Mouse (Mus musculus) hindbrain, embryonic 11.5 days (tissue): ENCODE results near the gene Cpeb3. TPM values are rescaled to one million over a fixed set of nuclear protein-coding genes. Genes with fewer than 3 reads are reported as not detected.
A peak's percentile ranks its signal among the peaks of the same experiment; 100 is the strongest.
"Not testable (repeated sequence)": the region's sequence is repeated elsewhere in the genome, so short reads cannot be mapped to it uniquely, and the experiment has no call there.

ENCODE experiments used
- ATAC-seq: fragments of 200-750 bp; cut with Nextera tagmentation; 2 replicates; pipeline ENCODE4 v1.8.0; 2017; ENCODE audit warnings: mild to moderate bottlenecking, moderate TSS enrichment, moderate library complexity; ENCODE audit not compliant: low FRiP score
- DNase-seq: peaks from one replicate; pipeline ENCODE4 v3.0.0-alpha.2; 2015; ENCODE audit warnings: low spot score
- H3K27ac ChIP-seq: fragments of 300-500 bp; sonication (generic); 2 replicates; pipeline ENCODE4 v1.5.1; 2014; ENCODE audit warnings: mild to moderate bottlenecking, low read depth, low read length
- H3K27me3 ChIP-seq: fragments of 300-500 bp; sonication (generic); 2 replicates; pipeline ENCODE4 v1.6.1; 2014; ENCODE audit warnings: mild to moderate bottlenecking, low read length, moderate library complexity, mixed read lengths; ENCODE audit not compliant: control insufficient read depth, insufficient read depth
- H3K36me3 ChIP-seq: fragments of 300-500 bp; sonication (generic); 2 replicates; pipeline ENCODE4 v1.6.1; 2014; ENCODE audit warnings: mild to moderate bottlenecking, low read length, moderate library complexity, mixed read lengths; ENCODE audit not compliant: control insufficient read depth, insufficient read depth
- H3K4me1 ChIP-seq: fragments of 300-500 bp; sonication (generic); replicated peaks from 2 replicates; pipeline ENCODE4 v1.6.1; 2014; ENCODE audit warnings: low read length, mixed read lengths; ENCODE audit not compliant: control insufficient read depth, insufficient read depth
- H3K4me2 ChIP-seq: fragments of 300-500 bp; sonication (generic); replicated peaks from 2 replicates; pipeline ENCODE4 v1.6.1; 2014; ENCODE audit warnings: mild to moderate bottlenecking, low read depth, low read length
- H3K4me3 ChIP-seq: fragments of 300-500 bp; sonication (generic); 2 replicates; pipeline ENCODE4 v1.5.1; 2014; ENCODE audit warnings: low read depth, low read length
- H3K9ac ChIP-seq: fragments of 300-500 bp; sonication (generic); 2 replicates; pipeline ENCODE4 v1.6.1; 2014; ENCODE audit warnings: low read depth, low read length
- H3K9me3 ChIP-seq: fragments of 300-500 bp; sonication (generic); 2 replicates; pipeline ENCODE4 v1.6.1; 2016; ENCODE audit warnings: low read length; ENCODE audit not compliant: control insufficient read depth
- WGBS: fragments of 180-500 bp; shearing (Covaris S2); extraction: QIAGEN DNeasy Blood & Tissue Kit; methylation state at CpG from one replicate; pipeline ENCODE4 v1.1.7; 2014; 5-methylcytosine and 5-hydroxymethylcytosine counted together
- polyA plus RNA-seq: library from polyadenylated mRNA; unstranded; fragments of >200 nt; fragmentation: Nextera tagmentation; extraction: Ambion mirVana; gene quantifications from 2 replicates; pipeline ENCODE4 v1.2.1, GENCODE M21; 2014

The Cpeb3 gene
- polyA plus RNA-seq, 1 experiment from 2014 or later, result 4.9 TPM

- Histone ChIP-seq H3K36me3 (no peaks in the 10 kb centered on the region), H3K4me3 (no peak overlapping the region), H3K4me2 (no peak overlapping the region), H3K9ac (no peak overlapping the region), H3K27ac (no peak overlapping the region), H3K4me1 (no peaks in the 10 kb centered on the region), H3K27me3 (peaks cover 22% of the 10 kb centered on the region), H3K9me3 (no peaks in the 10 kb centered on the region)
- DNase-seq (no peak), ATAC-seq (0 out of 2 replicates have a peak, but pooled peaks have one; percentile 62)
- WGBS, result 9% methylated on average over 15 of the region's 15 CpGs
Measured at GRCm38 (mm10) chr19:37237712-37238437, 29.5 kb upstream of the Cpeb3 start.

- H3K9ac ChIP-seq, result no peak overlapping the region
- no peak overlapping the region for H3K4me2 ChIP-seq
- no peak overlapping the region for H3K27ac ChIP-seq
- 55% methylated on average over 5 of the region's 5 CpGs for WGBS
- H3K27me3 ChIP-seq, result peaks cover 22% of the 10 kb centered on the region
- no peaks in the 10 kb centered on the region for H3K4me1 ChIP-seq
- DNase-seq, result no peak
- no peaks in the 10 kb centered on the region for H3K36me3 ChIP-seq
- no peak overlapping the region for H3K4me3 ChIP-seq
- no peaks in the 10 kb centered on the region for H3K9me3 ChIP-seq
- ATAC-seq, result no peak
Measured at GRCm38 (mm10) chr19:37237306-37237705, 28.9 kb upstream of the Cpeb3 start.

GRCm38 (mm10) chr19:37235818-37236217 is 27.4 kb upstream of the Cpeb3 start:
- H3K36me3 ChIP-seq, result no peaks in the 10 kb centered on the region
- WGBS, result 60% methylated on average over 8 of the region's 8 CpGs
- peaks cover 22% of the 10 kb centered on the region for H3K27me3 ChIP-seq
- H3K27ac ChIP-seq, result no peak overlapping the region
- H3K4me1 ChIP-seq, result no peaks in the 10 kb centered on the region
- no peak for ATAC-seq
- no peak overlapping the region for H3K4me3 ChIP-seq
- H3K9ac ChIP-seq, result no peak overlapping the region
- H3K9me3 ChIP-seq, result no peaks in the 10 kb centered on the region
- DNase-seq, result no peak
- H3K4me2 ChIP-seq, result no peak overlapping the region

- WGBS, result 4% methylated on average over 63 of the region's 63 CpGs
- H3K27me3 ChIP-seq, result peaks cover 22% of the 10 kb centered on the region
Measured at GRCm38 (mm10) chr19:37233561-37234539, 25.4 kb upstream of the Cpeb3 start.

GRCm38 (mm10) chr19:37232598-37232997 is 24.2 kb upstream of the Cpeb3 start:
- H3K4me1 ChIP-seq, H3K36me3 ChIP-seq, DNase-seq, H3K9ac ChIP-seq, H3K4me2 ChIP-seq, H3K4me3 ChIP-seq, ATAC-seq, H3K9me3 ChIP-seq, H3K27ac ChIP-seq: not testable (repeated sequence)
- H3K27me3 ChIP-seq, result peaks cover 22% of the 10 kb centered on the region
- 84% methylated on average over 9 of the region's 9 CpGs for WGBS

More at GRCm38 (mm10) chr19:37233561-37234539, 25.4 kb upstream of the Cpeb3 start:
- no peaks in the 10 kb centered on the region for H3K4me1 ChIP-seq
- H3K4me2 ChIP-seq, result peak overlapping the region; percentile 79
- DNase-seq (peak; percentile 58), ATAC-seq (peak; percentile 69)
- no peaks in the 10 kb centered on the region for H3K9me3 ChIP-seq
- no peaks in the 10 kb centered on the region for H3K36me3 ChIP-seq
- H3K4me3 ChIP-seq, result peak overlapping the region; percentile 39
- peak overlapping the region; percentile 33 for H3K9ac ChIP-seq
- no peak overlapping the region for H3K27ac ChIP-seq

- Histone ChIP-seq H3K9ac (no peak overlapping the region), H3K4me2 (no peak overlapping the region), H3K27ac (no peak overlapping the region), H3K27me3 (no peaks in the 10 kb centered on the region), H3K4me3 (no peak overlapping the region), H3K9me3 (no peaks in the 10 kb centered on the region), H3K4me1 (no peaks in the 10 kb centered on the region), H3K36me3 (0 out of 2 replicates have a peak, but pooled peaks cover 3% of the 10 kb centered on the region)
- WGBS, result 83% methylated on average over 6 of the region's 6 CpGs
- DNase-seq (no peak), ATAC-seq (no peak)
Measured at GRCm38 (mm10) chr19:37225197-37225862, 16.9 kb upstream of the Cpeb3 start.

- Histone ChIP-seq H3K4me3 (no peak overlapping the region), H3K9ac (no peak overlapping the region), H3K36me3 (peaks cover 6% of the 10 kb centered on the region; the same call in 1 of the 2 replicates), H3K4me1 (no peaks in the 10 kb centered on the region), H3K27ac (no peak overlapping the region), H3K4me2 (no peak overlapping the region), H3K9me3 (no peaks in the 10 kb centered on the region), H3K27me3 (no peaks in the 10 kb centered on the region)
- DNase-seq (no peak), ATAC-seq (no peak)
- 93% methylated on average over 2 of the region's 2 CpGs for WGBS
Measured at GRCm38 (mm10) chr19:37214711-37215110, 6.3 kb upstream of the Cpeb3 start.

- Histone ChIP-seq H3K9me3 (no peaks in the 10 kb centered on the region), H3K9ac (no peak overlapping the region), H3K4me1 (no peaks in the 10 kb centered on the region), H3K4me3 (no peak overlapping the region), H3K27me3 (no peaks in the 10 kb centered on the region), H3K4me2 (no peak overlapping the region), H3K27ac (no peak overlapping the region), H3K36me3 (peaks cover 6% of the 10 kb centered on the region; the same call in 1 of the 2 replicates)
- ATAC-seq, result no peak
- no peak for DNase-seq
- WGBS, result 89% methylated on average over 3 of the region's 3 CpGs
Measured at GRCm38 (mm10) chr19:37211416-37211815, 3.0 kb upstream of the Cpeb3 start.
